Mouse (Mus musculus) kidney, postnatal 0 days (tissue): ENCODE results near the gene Gm49630. TPM values are rescaled to one million over a fixed set of nuclear protein-coding genes. Genes with fewer than 3 reads are reported as not detected.
"Not testable (repeated sequence)": the region's sequence is repeated elsewhere in the genome, so short reads cannot be mapped to it uniquely, and the experiment has no call there.

Experiments used
- ATAC-seq: fragments of 200-750 bp; cut with Nextera tagmentation; replicated peaks from 2 replicates; pipeline ENCODE4 v1.8.0; 2017; ENCODE audit warnings: low read depth, moderate number of reproducible peaks, moderate TSS enrichment, moderate library complexity; ENCODE audit not compliant: low FRiP score
- DNase-seq: peaks from one replicate; pipeline ENCODE4 v3.0.0-alpha.2; 2016; ENCODE audit warnings: low spot score
- H3K27ac ChIP-seq: fragments of 300-500 bp; sonication (generic); 2 replicates; pipeline ENCODE4 v1.5.1; 2014; ENCODE audit warnings: mild to moderate bottlenecking
- H3K27me3 ChIP-seq: fragments of 300-500 bp; sonication (generic); 2 replicates; pipeline ENCODE4 v1.6.1; 2014; ENCODE audit warnings: low read length, mixed read lengths; ENCODE audit not compliant: insufficient read depth
- H3K36me3 ChIP-seq: fragments of 300-500 bp; sonication (generic); 2 replicates; pipeline ENCODE4 v1.6.1; 2014; ENCODE audit warnings: low read length, mixed read lengths; ENCODE audit not compliant: insufficient read depth
- H3K4me1 ChIP-seq: fragments of 300-500 bp; sonication (generic); replicated peaks from 2 replicates; pipeline ENCODE4 v1.6.1; 2014; ENCODE audit warnings: antibody characterized with exemption, low read length, mixed read lengths; ENCODE audit not compliant: insufficient read depth
- H3K4me2 ChIP-seq: fragments of 300-500 bp; sonication (generic); 2 replicates; pipeline ENCODE4 v1.6.1; 2014; ENCODE audit warnings: mild to moderate bottlenecking, low read length, moderate library complexity, mixed read lengths
- H3K4me3 ChIP-seq: fragments of 300-500 bp; sonication (generic); replicated peaks from 2 replicates; pipeline ENCODE4 v1.5.1; 2014; ENCODE audit warnings: low read depth, low read length
- H3K9ac ChIP-seq: fragments of 300-500 bp; sonication (generic); 2 replicates; pipeline ENCODE4 v1.6.1; 2014; ENCODE audit warnings: low read depth, low read length
- H3K9me3 ChIP-seq: fragments of 300-500 bp; sonication (generic); replicated peaks from 2 replicates; pipeline ENCODE4 v1.6.1; 2016; ENCODE audit warnings: low read length, inconsistent platforms, mixed read lengths
- CTCF ChIP-seq: IDR thresholded peaks from 2 replicates; pipeline ENCODE4 v1.5.1; 2016; ENCODE audit warnings: antibody characterized with exemption, low read depth, mild to moderate bottlenecking, moderate library complexity
- WGBS: fragments of 180-500 bp; shearing (Covaris S2); extraction: QIAGEN DNeasy Blood & Tissue Kit; methylation state at CpG from one replicate; pipeline ENCODE4 v1.1.7; 2014; 5-methylcytosine and 5-hydroxymethylcytosine counted together
- polyA plus RNA-seq: library from polyadenylated mRNA; unstranded; fragments of >200 nt; fragmentation: Nextera tagmentation; extraction: Ambion mirVana; gene quantifications from 2 replicates; pipeline ENCODE4 v1.2.1, GENCODE M21; 2015

The Gm49630 gene
- polyA plus RNA-seq, 1 experiment from 2014 or later, result not detected

DNA sequence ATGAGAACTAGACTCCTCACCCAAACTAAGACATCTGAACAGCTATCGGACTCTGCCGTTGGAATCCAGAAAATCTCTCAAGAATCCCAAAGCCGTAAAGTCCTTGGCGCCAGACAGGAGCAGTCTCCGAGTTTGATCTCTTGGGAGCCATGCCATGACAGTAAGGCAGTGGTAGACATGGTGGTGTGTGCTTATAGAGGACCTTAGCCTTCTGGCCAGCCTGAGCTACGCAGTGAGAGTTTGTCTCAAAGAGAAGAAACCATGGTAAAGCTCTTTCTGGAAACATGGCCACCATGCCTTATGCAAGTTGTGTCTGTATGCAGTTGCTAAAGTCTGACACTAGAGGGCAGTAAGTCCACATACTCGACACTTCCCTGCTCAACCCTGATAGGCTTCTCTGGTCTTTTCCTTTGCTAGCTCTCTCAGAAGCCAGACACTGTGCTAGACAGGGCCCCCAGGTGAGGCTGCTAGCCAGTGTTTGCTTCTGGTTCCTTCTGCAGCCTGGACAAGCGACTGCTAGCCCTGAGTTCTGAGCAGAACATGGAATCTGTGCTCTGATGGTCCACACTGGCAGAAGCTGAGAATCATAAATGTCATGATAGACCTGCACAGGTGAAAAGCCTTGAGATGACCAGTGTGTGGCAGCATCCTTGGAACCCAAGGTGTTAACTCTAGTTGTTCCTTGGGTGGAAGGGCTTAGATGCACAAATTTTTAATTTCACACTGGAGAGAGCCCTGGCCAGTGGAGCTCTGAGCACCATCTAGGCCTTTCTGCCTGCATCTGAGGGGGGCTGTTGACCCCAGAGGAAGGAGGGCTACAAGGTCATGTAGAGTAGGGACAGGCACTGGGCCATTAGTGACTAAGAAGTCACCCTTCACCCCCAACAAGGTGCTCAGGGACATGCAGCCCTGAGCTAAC is 65.2 kb downstream of the Gm49630 start:
- not testable (repeated sequence) for H3K27ac ChIP-seq, H3K9me3 ChIP-seq, H3K4me3 ChIP-seq, H3K4me2 ChIP-seq, H3K9ac ChIP-seq, DNase-seq, H3K4me1 ChIP-seq, H3K27me3 ChIP-seq, H3K36me3 ChIP-seq
- peak; percentile 74; the same call in 1 of the 2 replicates for ATAC-seq
- TF ChIP-seq CTCF, result peak; percentile 64
- 56% methylated on average over 8 of the region's 8 CpGs for WGBS

Other genes with a start within 250 kb of the Gm49630 start
- gene Rps6ka2, start 201.9 kb downstream of the Gm49630 start, polyA plus RNA-seq, result 8.4 and 8.8 TPM in 2 replicates
- gene Tcp10a, start 47.3 kb downstream of the Gm49630 start, polyA plus RNA-seq, result not detected in 2 replicates
- gene Ttll2, start 19.3 kb downstream of the Gm49630 start, polyA plus RNA-seq, result not detected in 2 replicates
- not detected in 2 replicates for gene Unc93a2, start 13.5 kb upstream of the Gm49630 start, polyA plus RNA-seq